Mouse (Mus musculus): ENCODE results near the gene Lgals12.
A peak's percentile ranks its signal among the peaks of the same experiment; 100 is the strongest.

Gene Lgals12

GRCm38 (mm10) chr19:7583101-7583500 is 23.9 kb downstream of the Lgals12 start:
- DNase-seq (ENCODE audit: low spot score), result no peak

DNA sequence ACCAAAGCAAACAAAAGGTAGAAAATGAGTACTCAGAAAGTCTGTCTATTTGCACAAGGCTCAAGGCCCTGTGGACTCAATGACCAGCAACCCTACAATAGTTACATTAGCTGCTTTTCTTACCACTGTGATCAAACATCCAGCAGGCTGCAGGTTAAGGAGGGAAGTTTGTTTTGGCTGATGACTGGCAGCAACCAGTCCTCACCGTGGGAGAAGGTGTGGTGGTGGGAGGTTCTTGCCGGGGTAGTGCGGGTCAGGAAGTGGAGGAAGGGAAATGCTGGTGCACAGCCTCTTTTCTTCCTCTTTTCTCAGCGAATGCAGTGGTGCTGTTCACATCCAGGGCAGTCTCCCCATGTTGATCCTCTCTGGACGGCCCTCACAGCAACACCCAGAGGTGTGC is 26.0 kb downstream of the Lgals12 start:
- no peak for DNase-seq (ENCODE audit: low spot score)

- no peak for DNase-seq (ENCODE audit: low spot score)
Observed at GRCm38 (mm10) chr19:7577710-7578109, 29.3 kb downstream of the Lgals12 start.

- no peak for DNase-seq (ENCODE audit: low spot score)
Observed at GRCm38 (mm10) chr19:7576180-7576579, 30.8 kb downstream of the Lgals12 start.

- DNase-seq (ENCODE audit: low spot score), result no peak
Observed at GRCm38 (mm10) chr19:7569650-7570049, 37.3 kb downstream of the Lgals12 start.

- no peak for DNase-seq (ENCODE audit: low spot score)
Observed at GRCm38 (mm10) chr19:7568364-7568763, 38.6 kb downstream of the Lgals12 start.

DNA sequence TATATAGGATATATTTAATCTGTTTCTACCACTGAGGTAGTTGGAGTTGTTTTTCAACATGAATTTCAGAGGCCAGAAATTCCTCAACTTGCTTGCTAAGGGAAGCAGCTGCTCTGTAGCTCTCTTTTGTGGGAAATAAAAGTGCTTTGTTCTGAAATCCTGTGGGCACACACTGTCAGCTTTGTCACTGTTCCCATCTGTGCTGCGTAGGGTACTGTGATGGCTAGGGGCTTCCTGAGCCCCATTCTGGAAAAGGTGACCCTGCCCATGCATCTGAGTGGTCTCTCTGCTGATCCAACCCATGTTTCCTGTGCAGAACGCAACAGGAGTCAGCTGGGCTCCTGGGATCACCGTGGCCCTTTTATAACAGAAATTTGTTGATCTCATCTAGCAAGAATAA is 40.2 kb downstream of the Lgals12 start:
- peak; percentile 47 for DNase-seq (ENCODE audit: low spot score)

- DNase-seq (ENCODE audit: low spot score), result no peak
Observed at GRCm38 (mm10) chr19:7564457-7564856, 42.5 kb downstream of the Lgals12 start.

- no peak for DNase-seq (ENCODE audit: low spot score)
Observed at GRCm38 (mm10) chr19:7563676-7564075, 43.3 kb downstream of the Lgals12 start.

- DNase-seq (ENCODE audit: low spot score), result no peak
Observed at GRCm38 (mm10) chr19:7562601-7563129, 44.3 kb downstream of the Lgals12 start.

- no peak for DNase-seq (ENCODE audit: low spot score)
Observed at GRCm38 (mm10) chr19:7561456-7561855, 45.5 kb downstream of the Lgals12 start.

GRCm38 (mm10) chr19:7559986-7560385 is 47.0 kb downstream of the Lgals12 start:
- no peak for DNase-seq (ENCODE audit: low spot score)

DNA sequence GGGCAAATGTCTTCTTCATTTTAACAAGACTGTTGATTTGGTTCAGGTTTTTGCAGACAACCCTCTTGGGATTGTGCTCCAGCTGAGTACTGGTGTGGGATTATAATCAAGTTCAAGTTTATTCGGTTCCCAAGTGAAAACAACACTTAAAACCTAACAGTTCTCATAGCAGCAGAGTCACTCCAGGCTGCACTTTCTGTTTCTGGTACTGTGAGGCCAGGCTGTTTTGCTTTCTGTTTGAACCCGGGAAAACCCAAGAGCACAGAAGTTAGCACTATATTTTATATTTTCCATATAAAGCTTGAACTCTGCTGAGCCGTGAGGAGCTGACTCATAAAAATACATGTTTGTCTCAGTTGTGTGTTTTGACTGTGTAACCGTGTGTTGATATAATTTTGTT is 48.3 kb downstream of the Lgals12 start:
- no peak for DNase-seq (ENCODE audit: low spot score)

DNA sequence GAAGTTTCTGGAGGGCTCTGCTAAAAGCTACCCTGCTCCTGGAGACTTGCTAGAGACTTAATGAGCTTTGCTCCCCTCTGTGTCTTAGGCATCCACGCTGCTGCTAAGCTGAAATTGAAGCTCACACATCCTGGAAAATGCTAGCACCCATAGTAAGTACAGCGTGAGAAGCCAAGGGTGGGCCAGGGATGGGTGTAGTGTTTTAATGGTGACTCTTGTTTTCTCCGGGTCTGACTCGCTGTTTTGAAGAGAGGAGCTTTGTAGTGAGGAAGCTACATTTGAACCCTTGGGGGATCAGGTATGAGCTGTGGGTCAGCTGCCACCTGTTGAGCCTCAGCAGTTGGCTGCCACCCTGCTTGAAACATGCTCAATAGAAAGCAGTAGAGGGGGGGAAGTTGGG is 49.1 kb downstream of the Lgals12 start:
- DNase-seq (ENCODE audit: low spot score), result no peak

- DNase-seq (ENCODE audit: low spot score), result no peak
Observed at GRCm38 (mm10) chr19:7557328-7557822, 49.6 kb downstream of the Lgals12 start, which contains the start of gene Pla2g16. Gene Pla2g16, plus strand, starts transcription at chr19:7557459.

DNA sequence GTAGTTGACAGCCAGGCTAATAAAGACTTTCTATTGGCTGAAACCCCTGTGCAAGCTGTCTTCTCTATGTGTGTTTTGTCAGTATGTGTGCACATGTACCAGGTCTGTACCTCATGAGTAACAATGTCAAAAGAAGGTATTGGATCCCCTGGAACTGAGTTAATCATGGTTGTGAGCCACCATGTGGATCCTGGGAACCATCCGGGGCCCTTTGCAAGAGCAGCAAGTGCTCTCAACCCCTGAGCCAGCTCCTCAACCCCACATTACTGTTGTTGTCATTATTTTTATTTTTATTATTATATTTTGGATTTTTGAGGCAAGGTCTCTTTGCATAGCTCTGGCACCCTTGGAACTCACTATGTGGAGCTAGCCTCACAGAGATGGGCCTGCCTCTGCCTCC is 50.4 kb downstream of the Lgals12 start:
- no peak for DNase-seq (ENCODE audit: low spot score)

GRCm38 (mm10) chr19:7554881-7555280 is 52.1 kb downstream of the Lgals12 start:
- DNase-seq (ENCODE audit: low spot score), result no peak

- DNase-seq (ENCODE audit: low spot score), result no peak
Observed at GRCm38 (mm10) chr19:7553441-7553840, 53.6 kb downstream of the Lgals12 start.

- no peak for DNase-seq (ENCODE audit: low spot score)
Observed at GRCm38 (mm10) chr19:7552301-7552673, 54.7 kb downstream of the Lgals12 start.

GRCm38 (mm10) chr19:7551550-7552300 is 55.3 kb downstream of the Lgals12 start:
- DNase-seq (ENCODE audit: low spot score), result no peak

- DNase-seq (ENCODE audit: low spot score), result no peak
Observed at GRCm38 (mm10) chr19:7548924-7549323, 58.1 kb downstream of the Lgals12 start.

Measured in layer of hippocampus, adult 9-10 months (tissue).